Mouse (Mus musculus) stomach, postnatal 0 days (tissue): ENCODE data around the gene Phf19. TPM values are rescaled to one million over a fixed set of nuclear protein-coding genes. Genes with fewer than 3 reads are reported as not detected.

Experiments used
- ATAC-seq: fragments of 200-750 bp; cut with Nextera tagmentation; 2 replicates; pipeline ENCODE4 v1.8.0; 2017; ENCODE audit not compliant: low FRiP score, low TSS enrichment
- DNase-seq: peaks from one replicate; pipeline ENCODE4 v3.0.0-alpha.2; 2016; ENCODE audit warnings: low spot score
- H3K27ac ChIP-seq: fragments of 300-500 bp; sonication (generic); replicated peaks from 2 replicates; pipeline ENCODE4 v1.5.1; 2014; ENCODE audit warnings: mild to moderate bottlenecking, control low read depth
- H3K27me3 ChIP-seq: fragments of 300-500 bp; sonication (generic); 2 replicates; pipeline ENCODE4 v1.6.1; 2014; ENCODE audit warnings: low read length; ENCODE audit not compliant: control insufficient read depth, insufficient read depth
- H3K36me3 ChIP-seq: fragments of 300-500 bp; sonication (generic); 2 replicates; pipeline ENCODE4 v1.6.1; 2014; ENCODE audit warnings: low read length, mixed read lengths; ENCODE audit not compliant: control insufficient read depth, insufficient read depth
- H3K4me1 ChIP-seq: fragments of 300-500 bp; sonication (generic); replicated peaks from 2 replicates; pipeline ENCODE4 v1.6.1; 2014; ENCODE audit warnings: antibody characterized with exemption; ENCODE audit not compliant: control insufficient read depth, insufficient read depth
- H3K4me2 ChIP-seq: fragments of 300-500 bp; sonication (generic); replicated peaks from 2 replicates; pipeline ENCODE4 v1.6.1; 2014; ENCODE audit warnings: low read depth, mild to moderate bottlenecking, control low read depth, moderate library complexity
- H3K4me3 ChIP-seq: fragments of 300-500 bp; sonication (generic); 2 replicates; pipeline ENCODE4 v1.5.1; 2014; ENCODE audit warnings: low read depth, low read length, control low read depth
- H3K9ac ChIP-seq: fragments of 300-500 bp; sonication (generic); 2 replicates; pipeline ENCODE4 v1.6.1; 2014; ENCODE audit warnings: mild to moderate bottlenecking, low read length, control low read depth, mixed read lengths
- H3K9me3 ChIP-seq: fragments of 300-500 bp; sonication (generic); 2 replicates; pipeline ENCODE4 v1.6.1; 2016; ENCODE audit warnings: low read length; ENCODE audit not compliant: control insufficient read depth
- CTCF ChIP-seq: IDR thresholded peaks from 2 replicates; pipeline ENCODE4 v1.5.1; 2016; ENCODE audit warnings: antibody characterized with exemption, low read depth, mild to moderate bottlenecking, moderate library complexity
- EP300 ChIP-seq: optimal IDR thresholded peaks from 2 replicates; pipeline ENCODE3; 2016; ENCODE audit warnings: antibody characterized with exemption
- WGBS: fragments of 180-500 bp; shearing (Covaris S2); extraction: QIAGEN DNeasy Blood & Tissue Kit; methylation state at CpG from one replicate; pipeline ENCODE4 v1.1.7; 2014; 5-methylcytosine and 5-hydroxymethylcytosine counted together
- polyA plus RNA-seq: library from polyadenylated mRNA; unstranded; fragments of >200 nt; fragmentation: Nextera tagmentation; extraction: Ambion mirVana; gene quantifications from 2 replicates; pipeline ENCODE4 v1.2.1, GENCODE M21; 2015

Gene Phf19
- polyA plus RNA-seq, 1 experiment from 2014 or later, result 3.5 TPM

DNA sequence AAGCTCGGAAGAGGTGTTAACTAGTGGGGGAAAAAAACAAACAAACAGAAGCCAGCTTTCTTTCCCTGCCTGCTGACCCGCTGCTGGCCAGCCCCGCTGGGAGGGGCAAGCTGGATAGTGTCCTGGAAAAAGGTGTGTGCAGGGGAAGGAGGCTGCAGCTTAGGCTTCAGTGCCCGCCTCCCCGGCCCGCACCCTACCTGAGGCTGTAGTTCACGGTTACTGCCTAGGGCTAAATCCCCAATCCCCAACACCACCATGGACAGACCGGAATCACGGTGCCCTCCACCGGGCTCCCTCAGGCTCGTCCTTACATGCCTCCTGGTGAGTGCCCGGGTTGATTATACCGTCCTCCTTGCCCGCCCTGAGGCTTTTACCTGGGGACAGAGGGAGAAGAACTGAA lies 39.6 kb downstream of the Phf19 start, which contains the start of gene Cutal:
Gene Cutal, plus strand, starts transcription at position 126 of the 400 bp plus-strand sequence.
- Histone ChIP-seq H3K4me3 (peak within 1 kb of the TSS; percentile 18), H3K4me2 (peak within 1 kb of the TSS; percentile 37), H3K9me3 (no peaks in the 10 kb centered on the region), H3K36me3 (no peaks in the 10 kb centered on the region), H3K4me1 (0 out of 2 replicates have a peak, but pooled peaks cover 3% of the 10 kb centered on the region), H3K9ac (peak within 1 kb of the TSS; percentile 45; the same call in 1 of the 2 replicates), H3K27me3 (no peaks in the 10 kb centered on the region), H3K27ac (no peak within 1 kb of the TSS)
- 4% methylated on average over 14 of the region's 14 CpGs for WGBS
- DNase-seq (peak; percentile 70), ATAC-seq (no peak; the same call in 1 of the 2 replicates)
- TF ChIP-seq EP300 (no peak), CTCF (no peak)

DNA sequence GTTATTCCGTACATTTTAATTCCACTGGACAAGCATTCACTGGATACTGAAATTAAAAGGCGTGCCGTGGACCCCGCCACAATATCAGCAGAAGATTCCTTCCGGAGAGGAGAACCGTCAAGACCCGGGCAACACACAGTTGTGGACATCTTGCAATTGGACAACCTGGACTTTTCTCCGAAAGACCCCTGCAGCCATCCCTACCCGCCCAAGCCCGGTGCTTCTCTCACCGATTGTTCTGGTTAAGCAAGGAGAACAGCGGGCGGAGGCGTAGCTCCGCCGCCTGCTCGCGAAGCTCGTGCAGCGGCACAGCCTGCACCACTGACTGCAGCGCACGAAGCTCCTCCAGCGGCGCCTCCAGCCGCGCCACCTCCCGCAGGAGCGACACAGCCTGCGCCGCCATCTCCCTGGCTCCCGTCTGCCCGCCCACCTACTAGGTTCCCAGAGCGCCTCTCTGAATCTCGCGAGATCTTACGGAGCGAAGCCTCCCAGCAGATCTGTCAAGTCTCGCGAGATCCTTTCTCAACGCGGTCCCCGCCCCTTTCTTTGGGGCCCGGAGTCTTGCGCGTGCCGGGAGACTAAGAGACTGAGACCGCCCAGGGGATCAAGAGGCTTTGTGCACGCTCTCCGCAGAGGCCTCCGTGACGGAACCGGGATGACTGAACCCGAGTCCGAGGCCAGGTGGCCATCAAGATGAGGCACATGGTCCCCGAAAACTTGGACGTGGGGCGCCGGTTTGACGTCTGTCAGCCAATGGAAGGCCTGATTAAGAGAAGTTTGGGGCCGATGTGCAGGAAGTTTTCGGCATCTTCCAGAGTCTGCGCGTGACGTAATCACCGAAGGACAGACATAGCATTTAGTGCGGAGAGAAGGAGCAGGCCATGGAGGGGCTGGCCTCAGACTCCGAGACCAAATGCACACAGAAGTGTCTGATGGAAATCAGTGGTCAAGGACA lies 43.0 kb downstream of the Phf19 start:
- WGBS, result under 1% methylated on average over 67 of the region's 67 CpGs
- H3K9ac ChIP-seq, result peak overlapping the region; percentile 79
- peak; percentile 98 for ATAC-seq
- peaks cover 5% of the 10 kb centered on the region; the same call in 1 of the 2 replicates for H3K36me3 ChIP-seq
- DNase-seq, result peak; percentile 98
- H3K4me1 ChIP-seq, result 0 out of 2 replicates have a peak, but pooled peaks cover 3% of the 10 kb centered on the region
- H3K27me3 ChIP-seq, result no peaks in the 10 kb centered on the region
- H3K27ac ChIP-seq, result peak overlapping the region; percentile 95
- no peaks in the 10 kb centered on the region for H3K9me3 ChIP-seq
- H3K4me2 ChIP-seq, result peak overlapping the region; percentile 79
- TF ChIP-seq CTCF, result peak; percentile 12; the same call in 1 of the 2 replicates
- peak; percentile 100 for TF ChIP-seq EP300
- H3K4me3 ChIP-seq, result peak overlapping the region; percentile 77

DNA sequence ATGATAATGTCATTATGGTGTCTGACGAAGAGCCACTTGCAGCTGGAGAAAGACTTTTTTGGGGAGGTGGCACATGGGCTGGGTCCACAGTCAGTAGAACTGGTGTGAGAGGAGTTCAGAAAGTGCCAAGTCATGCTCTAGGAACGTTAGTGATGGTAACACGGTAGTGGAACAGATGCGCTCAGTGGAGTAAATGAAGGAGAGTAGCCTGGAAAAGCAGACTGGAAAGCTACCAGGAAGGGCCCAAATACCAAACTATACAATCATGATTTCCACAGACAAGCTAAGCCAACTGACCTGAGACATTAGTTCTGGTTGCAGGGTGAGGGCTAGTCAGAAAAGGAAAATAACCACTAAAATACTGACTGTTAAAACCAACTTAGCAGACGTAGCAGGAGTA lies 44.1 kb downstream of the Phf19 start:
- Histone ChIP-seq H3K27me3 (no peaks in the 10 kb centered on the region), H3K36me3 (peaks cover 10% of the 10 kb centered on the region; the same call in 1 of the 2 replicates), H3K27ac (no peak overlapping the region), H3K4me3 (peak overlapping the region; percentile 77), H3K4me1 (0 out of 2 replicates have a peak, but pooled peaks cover 3% of the 10 kb centered on the region), H3K9ac (no peak overlapping the region), H3K9me3 (no peaks in the 10 kb centered on the region), H3K4me2 (peak overlapping the region; percentile 79)
- 29% methylated on average over 5 of the region's 5 CpGs for WGBS
- ATAC-seq (no peak), DNase-seq (no peak)
- TF ChIP-seq EP300 (no peak), CTCF (no peak)

DNA sequence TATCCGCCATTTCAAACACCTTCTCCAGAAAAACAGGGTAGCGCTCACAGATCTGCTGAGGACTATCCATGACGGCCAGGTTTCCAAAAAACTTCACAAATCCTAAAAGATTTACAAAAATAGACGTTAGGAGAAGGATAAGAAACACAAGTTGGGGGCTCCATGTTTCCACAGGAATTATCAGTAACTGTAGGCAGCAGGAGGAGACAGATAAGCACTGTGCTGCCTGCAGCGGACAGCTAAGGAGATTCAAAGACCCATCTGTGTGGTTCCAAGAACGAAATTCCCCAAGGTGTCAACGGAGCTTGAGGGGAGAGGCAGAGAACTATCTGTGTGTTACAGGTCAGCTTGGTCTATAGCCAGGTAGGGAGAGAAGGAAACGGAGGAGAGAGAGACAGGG lies 56.1 kb downstream of the Phf19 start:
- Histone ChIP-seq H3K4me1 (no peaks in the 10 kb centered on the region), H3K27ac (no peak overlapping the region), H3K9me3 (no peaks in the 10 kb centered on the region), H3K36me3 (peaks cover 39% of the 10 kb centered on the region), H3K4me2 (no peak overlapping the region), H3K27me3 (no peaks in the 10 kb centered on the region), H3K9ac (no peak overlapping the region), H3K4me3 (no peak overlapping the region)
- ATAC-seq, result no peak
- DNase-seq, result no peak
- WGBS, result 92% methylated on average over 8 of the region's 8 CpGs
- TF ChIP-seq EP300, result no peak
- no peak for TF ChIP-seq CTCF

- Histone ChIP-seq H3K4me2 (no peak overlapping the region), H3K9ac (no peak overlapping the region), H3K36me3 (peaks cover 45% of the 10 kb centered on the region), H3K27me3 (no peaks in the 10 kb centered on the region), H3K4me1 (no peaks in the 10 kb centered on the region), H3K4me3 (no peak overlapping the region), H3K9me3 (no peaks in the 10 kb centered on the region), H3K27ac (no peak overlapping the region)
- DNase-seq, result no peak
- WGBS, result 94% methylated on average over 4 of the region's 4 CpGs
- no peak for ATAC-seq
- TF ChIP-seq CTCF, result peak; percentile 56
- TF ChIP-seq EP300, result no peak
Observed at GRCm38 (mm10) chr2:34855265-34855664, 58.6 kb downstream of the Phf19 start.

DNA sequence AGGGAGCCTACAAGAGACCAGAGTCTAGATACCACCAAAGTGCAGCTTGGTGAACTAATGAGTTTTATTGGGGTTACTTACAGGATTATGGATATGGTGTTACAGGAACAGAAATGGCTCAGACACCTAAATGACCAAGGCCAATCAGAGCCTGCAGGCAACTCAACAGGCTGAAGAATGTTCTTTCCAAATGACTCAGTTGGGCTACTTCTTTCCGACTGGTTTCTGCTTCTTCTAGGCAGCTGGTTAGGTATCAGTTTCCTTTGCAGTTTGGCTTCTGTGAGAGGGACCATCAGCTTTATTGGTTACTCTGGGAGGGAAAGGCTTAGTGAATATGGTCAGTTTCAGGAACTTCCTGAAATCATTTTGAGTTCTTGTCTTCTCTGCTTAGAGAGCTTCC lies 66.1 kb downstream of the Phf19 start:
- WGBS, result 79% methylated on average over 1 of the region's 1 CpGs
- H3K4me2 ChIP-seq, result no peak overlapping the region
- H3K36me3 ChIP-seq, result peaks cover 8% of the 10 kb centered on the region
- H3K27me3 ChIP-seq, result no peaks in the 10 kb centered on the region
- H3K9me3 ChIP-seq, result no peaks in the 10 kb centered on the region
- H3K4me3 ChIP-seq, result no peak overlapping the region
- DNase-seq (no peak), ATAC-seq (no peak)
- H3K4me1 ChIP-seq, result no peaks in the 10 kb centered on the region
- H3K9ac ChIP-seq, result no peak overlapping the region
- no peak overlapping the region for H3K27ac ChIP-seq
- TF ChIP-seq CTCF (no peak), EP300 (no peak)

Other genes starting within 250 kb of the Phf19 start
- gene Gapvd1, start 158.8 kb downstream of the Phf19 start, polyA plus RNA-seq, result 40.9 and 41.3 TPM in 2 replicates
- gene Hspa5, start 142.1 kb downstream of the Phf19 start, polyA plus RNA-seq, result 767 and 830 TPM in 2 replicates
- 23.5 and 24.6 TPM in 2 replicates for gene Rabepk, start 114.1 kb downstream of the Phf19 start, polyA plus RNA-seq
- 54.2 and 56.3 TPM in 2 replicates for gene Fbxw2, start 87.7 kb downstream of the Phf19 start, polyA plus RNA-seq
- gene Gm34653, start 81.0 kb downstream of the Phf19 start, polyA plus RNA-seq, result not detected in 2 replicates
- 0.55 and 0.81 TPM in 2 replicates for gene Cutal, start 39.6 kb downstream of the Phf19 start, polyA plus RNA-seq
- 55.5 and 55.9 TPM in 2 replicates for gene Psmd5, start 39.1 kb downstream of the Phf19 start, polyA plus RNA-seq
- gene Traf1, start 47.7 kb upstream of the Phf19 start, polyA plus RNA-seq, result 1.7 and 2.2 TPM in 2 replicates
- gene Hc, start 147.4 kb upstream of the Phf19 start, polyA plus RNA-seq, result 0.19 and 0.21 TPM in 2 replicates
- 0.15 and 0.25 TPM in 2 replicates for gene AI182371, start 187.5 kb upstream of the Phf19 start, polyA plus RNA-seq
- gene Cntrl, start 195.5 kb upstream of the Phf19 start, polyA plus RNA-seq, result 7.3 and 8.0 TPM in 2 replicates